Comparison of ENCODE assay signal across 16 mouse cellular contexts in genomic region chr15:16417719-16418118, GRCm38 (mm10).
"Had no signal": no experiment of that assay in that cellular context is flagged by ENCODE, and none has a peak within 500 bp of the region (broad histone marks: within the 10 kb centered on the region; RNA-seq: fewer than 3 reads in every experiment).

No protein-coding gene starts in this region.

- H3K9ac ChIP-seq: neural tube, embryonic 13.5 days; neural tube, embryonic 15.5 days; stomach, embryonic 15.5 days had no signal

- H3K36me3 ChIP-seq: neural tube, embryonic 13.5 days; neural tube, embryonic 15.5 days; stomach, embryonic 15.5 days had no signal

- DNase-seq: retina, postnatal 1 day; right cerebral cortex, adult 18-20 months; right cerebral cortex, postnatal 14 days; right cerebral cortex, postnatal 25 days; right cerebral cortex, postnatal 4 days; spleen, adult 18-20 months; thymus, adult 18-20 months; thymus, adult 2 months; thymus, postnatal 14 days; thymus, postnatal 25 days; thymus, postnatal 36 days; thymus, postnatal 4 days had no signal

- H3K4me1 ChIP-seq: neural tube, embryonic 13.5 days; neural tube, embryonic 15.5 days; stomach, embryonic 15.5 days had no signal

- H3K27me3 ChIP-seq: neural tube, embryonic 13.5 days; neural tube, embryonic 15.5 days; stomach, embryonic 15.5 days had no signal

- H3K9me3 ChIP-seq: neural tube, embryonic 13.5 days; neural tube, embryonic 15.5 days; stomach, embryonic 15.5 days had no signal

- H3K27ac ChIP-seq: neural tube, embryonic 13.5 days; neural tube, embryonic 15.5 days; stomach, embryonic 15.5 days; stomach, postnatal 0 days had no signal

- H3K4me3 ChIP-seq: neural tube, embryonic 13.5 days; neural tube, embryonic 15.5 days; stomach, embryonic 15.5 days had no signal
